ENCODE assay signal across 8 mouse cellular contexts in the genomic region with DNA sequence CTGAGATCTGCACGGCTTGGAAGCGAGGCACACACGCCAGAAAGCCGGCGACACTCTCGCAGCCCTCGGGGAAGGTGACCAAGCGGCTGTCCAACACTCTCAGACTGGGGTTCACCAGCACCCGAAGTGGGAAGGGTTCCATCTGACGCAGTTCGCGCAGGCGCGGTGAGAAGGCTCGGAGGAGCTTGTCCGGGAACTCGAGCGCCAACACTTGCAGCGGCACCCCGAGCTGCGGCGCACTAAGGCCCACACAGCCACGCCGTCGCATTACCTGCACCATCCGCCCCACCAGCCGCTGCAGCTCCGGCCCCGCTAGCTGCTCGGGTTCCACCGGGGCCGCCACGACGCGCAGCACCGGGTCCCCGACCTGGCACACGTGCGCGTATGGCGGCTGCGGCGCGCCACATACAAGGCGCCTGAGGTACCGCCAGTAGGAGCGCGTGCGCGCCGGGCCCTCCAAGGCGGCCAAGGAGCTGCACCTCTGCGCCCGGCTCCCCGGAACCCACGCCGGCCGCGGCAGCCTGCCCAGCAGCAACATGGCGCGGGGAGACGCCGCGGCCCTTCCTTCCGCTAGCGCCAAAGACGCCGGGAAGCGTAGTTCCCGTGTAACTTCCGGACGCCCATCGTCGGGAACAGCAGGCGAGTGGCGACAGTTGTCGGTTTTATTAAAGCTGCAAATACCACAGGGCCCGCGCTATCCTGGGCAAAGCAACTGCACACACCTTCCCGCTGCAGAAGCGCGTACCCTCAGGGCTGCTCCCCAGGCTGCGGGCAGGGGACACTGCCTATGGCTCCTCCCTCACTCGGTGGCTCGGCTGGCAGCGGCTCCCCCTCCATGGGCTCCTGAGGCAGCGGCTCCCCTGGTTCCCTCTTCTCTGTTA. TPM values are rescaled to one million over a fixed set of nuclear protein-coding genes. Genes with fewer than 3 reads are reported as not detected.
DNase-seq lines count a peak whose midpoint lies in the region; ATAC-seq lines count a peak whose summit lies in the region.

Gene Pdf (minus strand): TSS at position 554 of the 881 bp plus-strand sequence.

- peak; percentile 71 for ATAC-seq in inflammation-experienced regulatory T-cells, adult 6 months

- H3K9me3 ChIP-seq in megakaryocyte, embryonic 14.5 days = no peaks in the 10 kb centered on the region

- peaks cover 49% of the 10 kb centered on the region for H3K4me1 ChIP-seq in megakaryocyte, embryonic 14.5 days

- peak; percentile 78 for DNase-seq in adipocyte (ENCODE audit: low spot score)
- DNase-seq in embryo, embryonic 10 days (ENCODE audit: low spot score) = peak; percentile 85
- DNase-seq in gastrocnemius, postnatal 14 days = peak; percentile 86
- peak; percentile 61 to 84 for DNase-seq in left cerebral cortex, adult 9 months (ENCODE audit: low spot score in 2 of 2)
- DNase-seq in right cerebral cortex, postnatal 10 days (ENCODE audit: low spot score in 2 of 2) = peak; percentile 89 to 90
- DNase-seq in urinary bladder, postnatal 14 days (ENCODE audit: low spot score) = peak; percentile 81

- H3K4me3 ChIP-seq in megakaryocyte, embryonic 14.5 days (replicated peaks) = peak within 1 kb of the TSS; percentile 99

- intact Hi-C loops in gastrocnemius, postnatal 14 days (cut with DNase I; ENCODE audit: low total_unique reads) = no loop called here

- no peaks in the 10 kb centered on the region for H3K27me3 ChIP-seq in megakaryocyte, embryonic 14.5 days (replicated peaks)

- peaks cover 79% of the 10 kb centered on the region for H3K36me3 ChIP-seq in megakaryocyte, embryonic 14.5 days (replicated peaks; ENCODE audit: low read length)

RNA-seq across cellular contexts. Expression of gene Pdf, which starts in this region (rescaled TPM):
- 10 to 100 TPM; 35.3 to 36.0 TPM for total RNA-seq in gastrocnemius, postnatal 14 days (2021)
- 1 to 10 TPM; 1.2 to 5.6 (median 3.0) TPM for polyA plus RNA-seq in inflammation-experienced regulatory T-cells, adult 6 months (2017; shearing (Covaris generic))
- polyA plus RNA-seq in megakaryocyte, embryonic 14.5 days (2012; ENCODE audit: insufficient read depth, low replicate concordance) = 7.9 and 8.3 TPM in 2 replicates

Comparison
In these comparisons a context has a peak if more than half of its experiments do, and no peak if none do; other contexts are left out.
1. Peak in every context shown above with its lines: DNase-seq, ATAC-seq and H3K4me3 ChIP-seq.